Mouse (Mus musculus): ENCODE measurements around the gene Eva1a. TPM values are rescaled to one million over a fixed set of nuclear protein-coding genes. Genes with fewer than 3 reads are reported as not detected.

The Eva1a gene
- polyA plus RNA-seq, 1 experiment from 2014 or later = 2.7 TPM

GRCm38 (mm10) chr6:82111540-82111939 lies 70.7 kb downstream of the Eva1a start:
- Histone ChIP-seq H3K4me1 (ENCODE audit: control insufficient read depth, insufficient read depth, low read length) (no peaks in the 10 kb centered on the region), H3K4me3 (ENCODE audit: low read depth, low read length) (no peak overlapping the region), H3K36me3 (ENCODE audit: control insufficient read depth, insufficient read depth, low read length) (no peaks in the 10 kb centered on the region), H3K4me2 (no peak overlapping the region), H3K27me3 (ENCODE audit: control insufficient read depth, insufficient read depth, low read length) (no peaks in the 10 kb centered on the region), H3K27ac (ENCODE audit: low read depth, low read length) (no peak overlapping the region), H3K9ac (ENCODE audit: low read length) (no peak overlapping the region), H3K9me3 (ENCODE audit: control insufficient read depth, low read length) (no peaks in the 10 kb centered on the region)
- peak; percentile 39 for DNase-seq (ENCODE audit: low spot score, missing footprints)
- 80% methylated on average over 3 of the region's 3 CpGs for WGBS
- ATAC-seq (ENCODE audit: low FRiP score) = no peak

GRCm38 (mm10) chr6:82112127-82113090 lies 71.6 kb downstream of the Eva1a start:
- no peaks in the 10 kb centered on the region for H3K36me3 ChIP-seq (ENCODE audit: control insufficient read depth, insufficient read depth, low read length)
- no peaks in the 10 kb centered on the region for H3K27me3 ChIP-seq (ENCODE audit: control insufficient read depth, insufficient read depth, low read length)
- H3K27ac ChIP-seq (ENCODE audit: low read depth, low read length) = no peak overlapping the region
- peak; percentile 39 for DNase-seq (ENCODE audit: low spot score, missing footprints)
- H3K4me3 ChIP-seq (ENCODE audit: low read depth, low read length) = no peak overlapping the region
- H3K4me2 ChIP-seq = no peak overlapping the region
- H3K9ac ChIP-seq (ENCODE audit: low read length) = no peak overlapping the region
- 76% methylated on average over 14 of the region's 14 CpGs for WGBS
- H3K9me3 ChIP-seq (ENCODE audit: control insufficient read depth, low read length) = no peaks in the 10 kb centered on the region
- H3K4me1 ChIP-seq (ENCODE audit: control insufficient read depth, insufficient read depth, low read length) = no peaks in the 10 kb centered on the region
- ATAC-seq (ENCODE audit: low FRiP score) = no peak

DNA sequence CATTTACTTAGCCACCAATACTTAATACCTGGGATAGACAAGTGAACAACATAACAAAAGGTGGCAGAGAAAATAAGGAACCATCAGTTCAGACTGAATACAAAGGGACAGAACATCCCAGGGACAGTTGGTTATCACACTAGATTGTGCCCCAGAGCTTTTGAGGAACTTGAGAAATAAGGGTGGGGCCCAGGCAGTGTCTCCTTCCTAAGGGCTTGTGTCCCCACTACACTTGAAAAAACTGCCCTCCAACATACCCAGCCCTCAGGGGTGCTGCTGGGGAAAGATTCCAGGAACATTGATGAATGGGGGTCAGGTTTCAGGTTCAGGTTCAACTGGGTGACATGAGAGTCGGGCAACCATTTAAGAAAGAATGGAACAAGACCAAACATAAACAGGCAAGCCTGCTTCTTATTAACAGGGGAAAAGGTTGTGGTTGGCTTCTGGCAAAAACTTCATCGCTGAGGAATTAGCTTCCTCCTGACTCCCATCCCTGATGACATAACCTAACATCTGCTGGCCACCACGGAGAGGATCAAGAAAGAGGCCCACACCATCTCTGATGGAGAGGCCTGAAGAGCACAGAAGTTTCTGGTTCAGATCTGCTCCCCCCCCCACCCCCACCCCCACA lies 74.6 kb downstream of the Eva1a start:
- no peaks in the 10 kb centered on the region for H3K9me3 ChIP-seq (ENCODE audit: control insufficient read depth, low read length)
- no peak overlapping the region for H3K4me3 ChIP-seq (ENCODE audit: low read depth, low read length)
- no peaks in the 10 kb centered on the region for H3K36me3 ChIP-seq (ENCODE audit: control insufficient read depth, insufficient read depth, low read length)
- H3K4me2 ChIP-seq = no peak overlapping the region
- H3K27me3 ChIP-seq (ENCODE audit: control insufficient read depth, insufficient read depth, low read length) = no peaks in the 10 kb centered on the region
- 72% methylated on average over 3 of the region's 3 CpGs for WGBS
- no peak overlapping the region for H3K9ac ChIP-seq (ENCODE audit: low read length)
- no peaks in the 10 kb centered on the region for H3K4me1 ChIP-seq (ENCODE audit: control insufficient read depth, insufficient read depth, low read length)
- no peak overlapping the region for H3K27ac ChIP-seq (ENCODE audit: low read depth, low read length)
- ATAC-seq (ENCODE audit: low FRiP score) = no peak
- peak; percentile 8 for DNase-seq (ENCODE audit: low spot score, missing footprints)

- no peaks in the 10 kb centered on the region for H3K9me3 ChIP-seq (ENCODE audit: control insufficient read depth, low read length)
- DNase-seq (ENCODE audit: low spot score, missing footprints) (peak; percentile 71), ATAC-seq (ENCODE audit: low FRiP score) (no peak)
- H3K9ac ChIP-seq (ENCODE audit: low read length) = no peak overlapping the region
- no peaks in the 10 kb centered on the region for H3K36me3 ChIP-seq (ENCODE audit: control insufficient read depth, insufficient read depth, low read length)
- WGBS = 76% methylated on average over 3 of the region's 3 CpGs
- no peak overlapping the region for H3K4me2 ChIP-seq
- H3K4me3 ChIP-seq (ENCODE audit: low read depth, low read length) = no peak overlapping the region
- H3K4me1 ChIP-seq (ENCODE audit: control insufficient read depth, insufficient read depth, low read length) = no peaks in the 10 kb centered on the region
- H3K27me3 ChIP-seq (ENCODE audit: control insufficient read depth, insufficient read depth, low read length) = no peaks in the 10 kb centered on the region
- H3K27ac ChIP-seq (ENCODE audit: low read depth, low read length) = no peak overlapping the region
Measured at GRCm38 (mm10) chr6:82116176-82116575, 75.3 kb downstream of the Eva1a start.

GRCm38 (mm10) chr6:82117871-82118270 lies 77.0 kb downstream of the Eva1a start:
- DNase-seq (ENCODE audit: low spot score, missing footprints) (no peak), ATAC-seq (ENCODE audit: low FRiP score) (no peak)
- H3K9me3 ChIP-seq (ENCODE audit: control insufficient read depth, low read length) = no peaks in the 10 kb centered on the region
- no peak overlapping the region for H3K4me2 ChIP-seq
- H3K9ac ChIP-seq (ENCODE audit: low read length) = no peak overlapping the region
- no peaks in the 10 kb centered on the region for H3K27me3 ChIP-seq (ENCODE audit: control insufficient read depth, insufficient read depth, low read length)
- no peak overlapping the region for H3K4me3 ChIP-seq (ENCODE audit: low read depth, low read length)
- H3K4me1 ChIP-seq (ENCODE audit: control insufficient read depth, insufficient read depth, low read length) = no peaks in the 10 kb centered on the region
- no peaks in the 10 kb centered on the region for H3K36me3 ChIP-seq (ENCODE audit: control insufficient read depth, insufficient read depth, low read length)
- H3K27ac ChIP-seq (ENCODE audit: low read depth, low read length) = no peak overlapping the region
- 83% methylated on average over 5 of the region's 5 CpGs for WGBS

DNA sequence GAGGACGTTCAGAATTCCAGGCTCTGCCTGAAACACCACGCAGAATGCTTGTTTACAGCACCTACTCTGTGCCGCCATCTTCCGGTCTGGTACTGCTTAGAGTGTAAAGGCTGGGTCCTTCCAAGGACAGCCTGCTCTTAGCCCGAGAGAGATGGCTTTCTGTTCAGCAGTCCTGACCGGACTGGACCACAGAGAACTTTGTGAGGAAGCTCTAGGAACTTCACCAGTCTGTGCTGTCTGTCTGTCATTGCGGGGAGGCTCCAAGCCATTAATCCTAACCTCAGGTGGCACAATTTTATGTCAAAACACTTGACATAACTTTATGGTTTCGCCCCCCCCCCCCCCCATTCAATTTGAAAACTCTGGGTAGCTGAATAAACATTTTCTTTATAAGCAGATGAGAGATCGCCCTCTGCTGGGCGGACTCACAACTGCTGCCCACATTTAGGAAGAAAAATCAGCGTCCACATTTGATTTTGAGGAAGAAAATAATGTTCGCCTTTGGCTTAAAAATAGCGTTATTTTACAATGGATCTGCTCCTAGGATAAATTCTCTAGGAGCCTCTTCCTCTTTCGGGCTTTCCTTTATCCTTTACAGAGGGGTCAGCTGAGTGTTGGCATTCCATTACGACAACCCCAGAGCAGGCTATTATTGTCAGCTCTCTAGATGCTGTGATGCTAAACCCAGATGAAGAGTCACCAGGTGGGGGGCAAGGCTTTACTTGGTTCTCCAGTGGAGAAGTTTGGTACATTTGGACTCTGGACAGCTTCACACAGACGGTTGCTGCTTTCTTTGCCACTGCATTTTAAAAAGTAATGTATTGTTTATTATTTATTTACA lies 78.7 kb downstream of the Eva1a start:
- no peaks in the 10 kb centered on the region for H3K4me1 ChIP-seq (ENCODE audit: control insufficient read depth, insufficient read depth, low read length)
- WGBS = 23% methylated on average over 16 of the region's 16 CpGs
- H3K27ac ChIP-seq (ENCODE audit: low read depth, low read length) = no peak overlapping the region
- no peaks in the 10 kb centered on the region for H3K9me3 ChIP-seq (ENCODE audit: control insufficient read depth, low read length)
- DNase-seq (ENCODE audit: low spot score, missing footprints) (peak; percentile 97), ATAC-seq (ENCODE audit: low FRiP score) (peak; percentile 78)
- H3K9ac ChIP-seq (ENCODE audit: low read length) = no peak overlapping the region
- H3K36me3 ChIP-seq (ENCODE audit: control insufficient read depth, insufficient read depth, low read length) = no peaks in the 10 kb centered on the region
- no peaks in the 10 kb centered on the region for H3K27me3 ChIP-seq (ENCODE audit: control insufficient read depth, insufficient read depth, low read length)
- H3K4me2 ChIP-seq = peak overlapping the region; percentile 16; the same call in 1 of the 2 replicates
- H3K4me3 ChIP-seq (ENCODE audit: low read depth, low read length) = no peak overlapping the region

DNA sequence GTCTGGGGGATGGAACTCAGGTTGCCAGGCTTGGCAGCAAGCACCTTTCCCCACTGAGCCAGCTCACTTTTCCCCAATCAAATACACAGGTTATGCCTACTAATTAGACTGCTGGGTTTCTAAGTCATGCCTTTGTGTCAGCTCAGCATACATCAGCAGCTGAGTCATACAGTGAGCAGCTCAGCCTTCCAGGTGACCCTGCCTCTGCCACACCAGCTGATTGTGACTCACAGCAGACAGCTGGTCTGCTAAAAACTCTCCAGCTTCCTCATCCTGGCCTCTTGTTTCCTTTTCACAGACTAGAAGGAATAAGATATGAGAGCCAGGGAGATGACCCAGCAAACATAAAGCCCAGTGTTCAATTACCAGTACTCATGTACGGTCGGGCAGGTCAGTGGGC lies 84.3 kb downstream of the Eva1a start:
- H3K27me3 ChIP-seq (ENCODE audit: control insufficient read depth, insufficient read depth, low read length) = no peaks in the 10 kb centered on the region
- ATAC-seq (ENCODE audit: low FRiP score) (no peak), DNase-seq (ENCODE audit: low spot score, missing footprints) (no peak)
- no peaks in the 10 kb centered on the region for H3K4me1 ChIP-seq (ENCODE audit: control insufficient read depth, insufficient read depth, low read length)
- H3K9ac ChIP-seq (ENCODE audit: low read length) = no peak overlapping the region
- no peaks in the 10 kb centered on the region for H3K9me3 ChIP-seq (ENCODE audit: control insufficient read depth, low read length)
- H3K36me3 ChIP-seq (ENCODE audit: control insufficient read depth, insufficient read depth, low read length) = no peaks in the 10 kb centered on the region
- H3K4me3 ChIP-seq (ENCODE audit: low read depth, low read length) = no peak overlapping the region
- WGBS = 94% methylated on average over 2 of the region's 2 CpGs
- H3K4me2 ChIP-seq = no peak overlapping the region
- no peak overlapping the region for H3K27ac ChIP-seq (ENCODE audit: low read depth, low read length)

- no peak for ATAC-seq (ENCODE audit: low FRiP score)
- Histone ChIP-seq H3K4me1 (ENCODE audit: control insufficient read depth, insufficient read depth, low read length) (no peaks in the 10 kb centered on the region), H3K27ac (ENCODE audit: low read depth, low read length) (no peak overlapping the region), H3K9me3 (ENCODE audit: control insufficient read depth, low read length) (no peaks in the 10 kb centered on the region), H3K4me2 (no peak overlapping the region), H3K9ac (ENCODE audit: low read length) (no peak overlapping the region), H3K4me3 (ENCODE audit: low read depth, low read length) (no peak overlapping the region), H3K27me3 (ENCODE audit: control insufficient read depth, insufficient read depth, low read length) (no peaks in the 10 kb centered on the region), H3K36me3 (ENCODE audit: control insufficient read depth, insufficient read depth, low read length) (no peaks in the 10 kb centered on the region)
- WGBS = 81% methylated on average over 9 of the region's 9 CpGs
- no peak for DNase-seq (ENCODE audit: low spot score, missing footprints)
Measured at GRCm38 (mm10) chr6:82127827-82128226, 87.0 kb downstream of the Eva1a start.
